Mouse (Mus musculus): ENCODE measurements around the gene Rft1. TPM values are rescaled to one million over a fixed set of nuclear protein-coding genes. Genes with fewer than 3 reads are reported as not detected.

Gene Rft1
- 10 to 100 TPM; 12.8 to 20.0 TPM for polyA plus RNA-seq (2017; shearing (Covaris generic))

DNA sequence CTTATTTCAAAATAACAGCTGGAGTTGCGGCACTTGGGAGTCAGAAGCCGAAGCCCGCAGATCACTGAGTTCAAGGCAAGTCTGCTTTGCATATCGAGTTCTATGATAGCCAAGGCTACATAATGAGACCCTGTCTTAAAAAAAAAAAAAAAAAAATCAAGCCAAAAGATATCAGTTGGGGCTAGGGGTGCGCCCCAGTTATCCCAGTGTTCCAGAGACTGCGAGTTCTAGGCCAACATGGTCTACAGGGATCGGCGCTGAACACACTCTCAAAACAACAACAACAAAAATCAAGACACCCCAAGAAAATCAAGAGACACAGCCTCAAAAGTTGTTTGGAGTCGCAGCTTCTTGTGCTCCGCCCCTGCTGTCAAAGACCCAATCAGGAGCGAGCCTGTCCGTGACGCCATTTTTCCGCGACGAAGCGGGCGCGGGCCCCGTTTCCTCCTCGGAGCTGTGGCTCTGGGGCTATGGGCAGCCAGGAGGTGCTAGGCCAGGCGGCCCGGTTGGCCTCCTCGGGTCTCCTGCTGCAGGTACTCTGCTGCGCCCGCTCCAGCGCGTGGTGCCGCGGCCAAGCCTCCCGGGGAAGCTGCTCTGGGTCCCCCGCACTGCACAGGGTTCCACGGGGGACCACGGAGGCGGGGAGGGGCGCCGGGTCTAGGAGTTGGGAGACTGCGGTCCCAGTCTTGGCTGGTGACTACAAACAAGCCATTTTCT, at the start of gene Rft1:
Gene Rft1 (plus strand): TSS at position 418 of the 717 bp plus-strand sequence.
- ATAC-seq: peak; percentile 99

DNA sequence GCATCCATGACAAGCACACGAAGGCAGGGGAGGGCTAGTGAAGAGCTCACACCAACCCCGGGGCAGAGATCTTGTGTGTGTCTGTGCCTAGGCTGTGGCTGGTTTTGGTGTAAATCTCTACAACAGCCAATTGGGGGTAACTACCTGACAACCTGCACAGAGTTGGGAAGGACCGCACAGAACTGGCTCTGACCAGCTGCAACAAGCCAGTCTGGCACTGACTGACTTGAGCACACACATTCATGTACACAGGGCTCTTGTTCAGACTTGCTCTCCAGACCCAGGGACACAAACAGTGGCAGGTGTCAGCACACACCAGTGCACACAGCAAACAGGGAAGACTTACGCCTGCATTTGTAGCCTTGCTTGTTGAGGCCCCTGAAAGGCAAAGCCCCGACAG, 47.3 kb upstream of the Rft1 start:
- ATAC-seq: no peak

DNA sequence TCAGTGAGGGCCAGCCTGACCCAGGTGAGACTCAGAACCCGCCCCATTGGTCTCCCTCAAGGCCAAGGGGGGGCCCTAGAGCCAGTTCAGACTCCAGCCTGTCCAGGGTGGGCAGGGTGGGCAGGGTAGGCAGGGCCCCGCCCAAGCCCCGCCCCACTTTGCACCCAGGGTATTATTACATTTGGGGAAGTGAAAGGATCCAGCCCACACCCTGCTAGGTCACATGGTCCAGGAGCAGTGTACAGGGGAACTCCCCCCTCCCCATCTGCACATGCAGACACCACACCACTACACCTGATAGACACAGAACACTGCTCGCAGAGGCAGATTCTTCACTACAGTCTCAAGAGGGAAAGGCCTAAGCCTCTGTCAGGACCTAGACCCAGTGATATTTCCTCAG, 46.5 kb upstream of the Rft1 start:
- ATAC-seq: no peak

DNA sequence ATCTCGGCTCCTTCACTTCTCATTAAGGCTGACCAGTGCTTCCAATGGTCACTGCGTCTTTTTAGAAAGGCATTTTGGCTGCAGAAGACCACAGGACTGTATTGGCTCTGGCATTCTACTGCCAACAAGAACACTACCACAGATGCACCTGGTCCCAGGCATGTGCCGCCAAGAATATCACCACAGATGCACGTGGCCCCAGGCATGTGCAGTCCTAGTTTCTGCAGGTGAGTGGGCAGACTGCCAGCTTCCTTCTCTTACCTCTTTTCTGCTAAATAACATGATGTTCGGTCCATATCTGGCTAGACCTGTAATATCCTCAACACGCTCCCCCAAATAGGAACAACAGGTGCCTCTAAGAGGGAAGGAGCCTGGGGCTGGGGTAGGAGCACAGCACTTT, 46.0 kb upstream of the Rft1 start:
- no peak for ATAC-seq

DNA sequence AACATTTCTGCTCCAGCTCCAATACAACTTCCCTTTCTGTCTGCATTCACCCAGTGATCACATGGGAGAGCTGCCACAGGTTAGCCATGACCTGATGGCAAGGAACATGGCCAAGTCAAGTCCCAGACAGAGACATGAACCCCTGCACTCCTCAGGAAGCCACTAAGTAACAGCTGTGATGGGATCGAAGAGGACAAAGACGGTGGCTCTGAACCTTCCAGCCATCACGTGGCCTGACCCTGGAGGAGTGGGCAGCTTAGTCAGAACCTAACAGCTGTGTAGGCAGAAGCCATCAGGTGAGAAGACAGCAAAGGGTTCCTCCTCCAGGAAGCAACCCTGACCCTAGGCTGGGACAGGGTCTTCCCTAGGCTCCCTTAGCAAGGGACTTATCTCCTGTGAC, 44.7 kb upstream of the Rft1 start:
- ATAC-seq: no peak

DNA sequence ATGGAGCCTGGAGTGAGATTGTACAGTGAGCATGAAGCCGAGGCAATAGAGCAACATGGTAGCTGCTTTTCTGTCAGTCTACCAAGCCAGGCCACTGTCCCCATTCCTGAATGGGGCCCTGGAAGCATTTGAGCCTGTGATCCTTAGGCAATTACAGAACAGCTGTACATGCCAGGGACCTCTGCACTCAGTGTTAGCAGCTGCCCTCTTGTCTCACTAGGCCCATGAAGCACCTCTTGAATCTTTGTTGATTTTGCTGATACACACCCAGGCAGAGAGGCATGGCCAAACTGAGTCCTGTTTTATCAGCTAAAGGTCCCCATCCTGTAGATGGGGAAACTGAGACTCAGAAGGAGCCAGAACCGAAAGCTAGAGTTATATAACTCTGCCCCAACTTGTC, 43.9 kb upstream of the Rft1 start:
- no peak for ATAC-seq

DNA sequence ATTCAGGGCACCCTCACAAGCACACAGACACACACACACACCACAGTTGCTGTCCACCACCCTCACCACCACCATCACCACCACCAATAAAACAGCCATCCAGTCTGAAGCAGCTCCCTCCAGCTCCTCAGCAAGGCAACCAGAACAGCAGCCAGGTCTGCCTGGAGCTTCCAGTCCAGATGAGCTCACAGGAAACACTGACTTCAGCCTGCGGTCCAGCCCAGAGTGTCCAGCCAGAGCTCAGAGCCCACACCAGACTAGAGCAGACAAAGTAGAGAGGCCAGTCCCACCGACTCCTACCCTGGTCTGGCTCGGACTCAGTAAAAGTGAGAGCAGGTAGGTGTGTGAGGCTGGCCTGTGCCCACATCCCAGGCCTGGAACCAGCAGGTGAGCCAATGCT, 43.2 kb upstream of the Rft1 start:
- no peak for ATAC-seq

DNA sequence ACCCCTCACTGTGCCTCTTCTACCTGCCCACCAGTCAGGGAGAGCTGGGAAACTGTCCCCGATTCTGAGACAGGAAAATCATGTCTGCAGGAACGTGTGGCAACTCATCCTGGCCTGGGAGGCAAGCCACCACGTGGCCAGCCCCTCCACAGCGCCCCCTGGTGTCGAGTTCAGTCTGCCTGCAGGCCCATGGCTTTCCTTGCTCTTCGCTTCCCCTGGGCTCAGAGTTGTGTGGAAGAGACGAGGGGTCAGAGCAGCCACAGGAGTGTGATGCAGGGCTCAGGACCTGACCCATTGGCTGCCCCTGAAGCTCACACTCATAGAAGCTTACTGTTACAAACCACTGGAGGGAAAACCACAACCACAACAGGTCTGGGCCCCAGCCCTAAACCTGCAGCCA, 41.6 kb upstream of the Rft1 start:
- peak; percentile 74 for ATAC-seq

DNA sequence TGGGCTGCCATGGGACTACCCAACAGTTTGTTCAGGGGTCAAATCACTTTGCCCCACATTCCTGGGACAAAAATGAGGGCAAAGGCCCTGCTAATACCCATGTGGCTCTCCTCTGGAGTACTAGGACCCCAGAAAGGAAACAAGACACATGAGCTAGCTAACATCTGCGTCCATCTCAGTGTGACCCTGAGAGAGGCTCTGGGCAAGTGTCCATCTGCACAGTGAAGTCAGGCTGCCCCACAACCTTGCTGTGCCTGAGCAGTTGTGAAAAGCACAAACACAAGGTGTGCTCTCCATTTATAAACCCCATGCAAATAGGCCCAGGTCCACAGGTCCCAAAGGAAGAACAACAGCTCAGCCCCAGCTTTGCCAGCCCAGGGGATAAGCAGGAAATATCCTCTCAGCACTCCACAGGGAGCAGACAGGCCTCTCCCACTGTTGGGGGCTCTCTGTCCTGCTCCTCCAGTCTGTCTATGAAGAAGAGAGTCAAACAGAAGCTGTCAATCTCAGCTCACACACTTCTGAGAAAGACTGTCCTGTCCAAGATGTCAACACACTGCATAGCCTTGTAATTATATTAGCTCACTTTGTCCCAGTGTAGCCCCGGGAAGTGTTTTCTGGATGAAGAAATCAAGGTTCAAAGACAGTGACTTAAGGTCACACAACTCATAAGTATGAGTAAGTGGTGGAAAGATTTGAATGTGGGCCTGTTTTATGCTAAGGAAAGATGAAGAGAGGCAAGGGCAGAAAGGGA, 41.0 kb upstream of the Rft1 start:
- no peak for ATAC-seq

DNA sequence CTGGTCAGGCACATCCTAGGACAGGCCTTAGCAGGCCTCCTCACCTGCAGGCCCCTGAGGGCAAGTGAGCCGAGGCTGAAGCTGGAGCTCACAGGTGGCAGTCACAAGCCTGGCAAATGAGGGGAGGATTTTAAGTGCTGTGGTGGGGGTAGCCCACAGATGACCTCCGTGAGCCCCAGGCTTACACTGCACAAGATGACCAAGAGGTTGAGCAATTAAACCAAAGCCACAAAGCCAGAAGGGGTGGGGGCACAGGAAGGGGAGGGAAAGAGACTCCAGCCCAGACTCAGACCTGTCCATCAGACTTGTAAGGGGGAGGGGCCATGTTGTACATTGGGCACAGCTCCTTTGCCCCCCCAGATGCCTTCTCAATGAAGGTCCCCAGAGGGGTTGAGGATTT, 37.4 kb upstream of the Rft1 start:
- ATAC-seq: no peak

DNA sequence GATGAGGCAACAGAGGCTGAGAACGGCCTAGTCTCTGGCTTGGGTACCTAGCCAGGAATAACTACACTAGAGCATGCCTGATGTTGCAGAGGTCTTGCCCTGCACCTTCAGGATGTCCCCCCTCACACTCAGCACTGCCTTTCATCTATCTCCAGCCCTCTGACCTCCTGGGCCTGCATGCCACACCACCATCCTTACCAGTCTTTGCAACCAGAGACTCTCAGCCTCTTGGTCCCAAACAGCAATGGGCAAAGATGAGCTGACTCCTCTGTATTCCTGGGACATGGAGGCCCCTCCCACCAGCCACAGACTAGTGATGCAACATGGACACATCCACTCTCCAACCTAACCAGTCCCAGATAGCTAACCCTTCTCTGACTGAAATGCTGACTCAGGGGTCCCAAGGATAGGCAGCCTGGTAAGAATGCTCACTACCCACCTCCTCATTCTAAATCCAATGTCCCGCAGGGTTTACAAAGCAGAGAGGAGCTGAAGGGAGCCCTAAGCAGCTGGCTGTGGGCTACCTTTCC, 35.3 kb upstream of the Rft1 start:
- no peak for ATAC-seq

DNA sequence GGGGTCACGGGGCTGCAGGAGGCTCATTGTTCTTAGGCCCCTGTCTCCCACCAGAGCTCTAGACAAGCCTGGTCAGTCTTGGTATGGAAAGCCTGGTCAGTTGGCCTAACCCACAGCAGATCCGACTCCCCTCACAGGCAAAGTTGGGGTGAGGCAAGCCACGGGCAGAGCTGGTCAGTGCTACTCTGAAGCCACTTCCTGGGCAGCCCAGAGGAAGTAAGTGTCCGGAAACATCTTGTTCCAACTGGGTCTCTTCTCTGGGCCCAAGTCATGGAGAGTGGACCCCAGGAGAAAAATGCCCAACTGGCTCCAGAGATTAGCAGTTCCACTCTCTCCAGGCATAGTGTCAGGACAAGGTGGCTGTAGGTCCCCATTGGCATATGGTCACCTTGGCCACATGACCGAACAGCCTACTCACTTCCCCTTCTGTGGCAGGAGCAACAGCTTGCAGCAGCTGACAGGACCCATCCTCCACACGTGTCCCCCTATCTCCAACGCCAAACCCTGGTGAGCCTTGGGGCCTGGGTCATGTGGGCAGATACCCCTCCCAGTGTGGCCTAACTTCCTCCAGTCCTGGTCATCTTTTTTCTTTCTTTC, 34.1 kb upstream of the Rft1 start:
- no peak for ATAC-seq

DNA sequence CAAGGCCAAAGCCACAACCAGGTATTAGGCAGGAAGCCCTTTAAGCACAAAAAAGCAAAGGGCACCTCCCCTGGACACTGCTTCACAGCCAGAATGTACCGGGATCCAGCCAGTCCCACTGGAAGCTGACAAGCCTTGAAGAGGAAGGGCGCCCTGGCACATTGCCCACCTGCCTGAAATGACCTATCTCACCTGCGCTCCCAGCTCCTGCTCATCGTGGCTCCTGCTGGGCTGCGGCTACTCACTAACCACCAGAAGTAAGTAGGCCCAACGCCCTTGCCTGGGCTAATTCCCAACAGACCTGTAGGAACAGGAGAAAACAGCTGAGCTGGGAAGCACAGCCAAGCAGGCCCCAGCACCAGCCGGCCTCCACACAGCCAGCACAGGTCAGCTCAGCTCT, 32.0 kb upstream of the Rft1 start:
- ATAC-seq: no peak

DNA sequence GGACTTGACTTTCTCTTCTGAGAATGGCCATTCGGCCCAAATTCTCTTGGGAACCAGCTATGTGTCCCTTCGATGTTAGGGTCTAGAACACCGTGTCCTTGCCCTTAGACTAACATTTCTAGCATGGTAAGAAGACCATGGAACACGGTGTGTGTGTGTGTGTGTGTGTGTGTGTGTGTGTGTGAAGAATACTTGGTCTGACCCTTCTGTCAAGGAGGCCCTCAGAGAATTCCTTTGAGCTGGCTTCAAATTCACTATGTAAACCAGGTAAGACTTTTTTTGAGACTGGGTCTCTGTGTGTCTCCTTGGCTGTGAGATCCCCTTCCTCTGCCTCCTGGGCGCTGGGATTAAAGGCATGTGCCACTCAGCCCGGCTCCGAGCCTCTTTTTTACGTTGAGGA, 31.6 kb upstream of the Rft1 start:
- ATAC-seq: no peak

DNA sequence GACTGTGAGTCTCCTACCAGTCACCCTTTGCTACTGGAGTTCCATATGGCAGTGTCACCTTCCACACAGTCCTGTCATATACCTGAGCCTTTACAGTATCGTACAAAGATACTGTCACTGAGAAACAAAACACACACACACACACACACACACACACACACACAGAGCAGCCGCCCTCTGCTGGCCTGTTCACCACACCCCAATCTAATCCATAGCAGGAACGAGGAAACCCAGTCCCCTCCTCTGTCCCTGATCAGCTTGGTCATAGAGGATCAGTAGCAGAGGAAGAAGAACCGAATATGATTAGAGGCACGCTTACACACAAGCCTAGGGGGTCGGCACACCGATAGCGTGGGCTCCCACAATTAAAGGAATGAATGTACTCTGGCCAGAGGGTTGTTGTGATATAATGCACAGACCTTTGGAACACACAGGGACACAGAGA, 29.9 kb upstream of the Rft1 start:
- no peak for ATAC-seq

DNA sequence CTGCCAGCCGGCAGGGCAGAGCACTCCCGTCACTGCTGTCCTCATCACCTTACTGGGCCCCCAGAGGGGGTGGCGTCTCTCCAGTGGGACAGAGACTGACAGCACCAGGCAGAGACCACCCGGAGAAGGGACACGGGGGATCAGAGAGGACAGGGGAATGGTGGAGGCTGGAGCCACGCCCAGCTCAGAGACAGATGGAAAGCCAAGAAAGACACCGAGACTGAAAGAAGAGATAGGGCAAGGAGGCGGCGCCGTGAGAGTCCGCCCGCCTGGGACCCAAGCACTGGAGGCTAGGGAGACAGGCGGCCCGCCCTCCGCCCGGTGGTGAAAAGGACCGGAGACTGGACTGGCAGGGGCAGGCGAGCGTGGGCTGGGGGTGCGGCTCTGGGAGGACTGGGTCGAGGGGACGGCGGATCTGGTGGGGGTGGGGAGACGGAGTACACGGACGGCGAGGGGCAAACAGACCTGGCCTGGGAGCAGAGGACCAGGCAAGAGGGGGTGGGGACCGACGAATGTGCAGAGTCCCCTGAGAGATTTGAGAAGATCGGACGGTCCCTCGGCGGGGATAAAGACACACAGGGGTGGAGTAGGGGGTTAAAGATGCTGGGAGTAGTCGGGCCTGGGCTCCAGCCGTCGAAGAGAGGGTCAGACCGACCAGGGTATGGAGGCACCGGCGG, 28.9 kb upstream of the Rft1 start:
- ATAC-seq: peak; percentile 21

DNA sequence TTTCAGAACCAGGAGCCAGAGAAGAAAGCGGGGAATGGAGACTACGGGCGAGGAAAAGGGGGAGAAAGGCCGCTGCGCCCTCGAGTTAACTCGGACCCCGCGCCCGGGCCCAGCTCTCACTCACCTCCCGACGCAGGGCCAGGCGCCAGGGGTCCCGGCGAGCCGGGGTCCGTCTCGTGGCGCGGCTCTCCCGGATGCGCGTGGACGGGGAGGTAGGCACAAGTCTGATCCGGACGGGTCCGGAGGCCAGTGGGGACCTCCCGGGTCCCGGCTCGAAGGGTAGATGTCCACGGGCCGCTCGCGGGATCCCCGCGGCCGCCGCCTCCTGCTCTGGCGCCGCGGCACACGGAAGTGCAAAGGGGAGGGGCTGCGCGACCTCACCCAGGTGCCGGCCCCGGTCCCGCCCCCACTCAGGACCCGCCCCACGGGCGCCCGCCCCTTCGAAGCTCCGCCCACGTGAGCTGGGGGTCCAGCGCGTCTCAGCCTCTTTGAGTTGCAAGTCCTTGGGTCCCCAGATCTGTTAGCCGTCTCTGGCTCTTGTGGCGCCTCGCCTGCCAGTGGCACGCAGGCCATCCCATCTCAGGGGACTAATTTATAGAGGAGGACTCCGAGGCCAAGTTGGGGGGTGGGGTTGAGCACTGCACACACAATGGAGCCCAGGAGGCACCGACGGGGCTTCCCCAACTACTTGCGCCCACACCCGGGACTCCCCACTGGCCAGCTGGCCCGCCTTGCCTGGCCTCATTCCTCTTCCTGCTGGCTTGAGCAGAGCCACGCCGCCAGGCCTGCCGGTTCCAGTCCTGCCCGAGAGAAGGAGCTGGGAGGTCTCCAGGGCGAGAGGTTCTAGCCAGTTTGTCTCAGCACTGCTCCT, 28.1 kb upstream of the Rft1 start, which contains the start of gene Prkcd:
Gene Prkcd (minus strand): TSS at position 355 of the 871 bp plus-strand sequence.
- peak; percentile 77 for ATAC-seq

DNA sequence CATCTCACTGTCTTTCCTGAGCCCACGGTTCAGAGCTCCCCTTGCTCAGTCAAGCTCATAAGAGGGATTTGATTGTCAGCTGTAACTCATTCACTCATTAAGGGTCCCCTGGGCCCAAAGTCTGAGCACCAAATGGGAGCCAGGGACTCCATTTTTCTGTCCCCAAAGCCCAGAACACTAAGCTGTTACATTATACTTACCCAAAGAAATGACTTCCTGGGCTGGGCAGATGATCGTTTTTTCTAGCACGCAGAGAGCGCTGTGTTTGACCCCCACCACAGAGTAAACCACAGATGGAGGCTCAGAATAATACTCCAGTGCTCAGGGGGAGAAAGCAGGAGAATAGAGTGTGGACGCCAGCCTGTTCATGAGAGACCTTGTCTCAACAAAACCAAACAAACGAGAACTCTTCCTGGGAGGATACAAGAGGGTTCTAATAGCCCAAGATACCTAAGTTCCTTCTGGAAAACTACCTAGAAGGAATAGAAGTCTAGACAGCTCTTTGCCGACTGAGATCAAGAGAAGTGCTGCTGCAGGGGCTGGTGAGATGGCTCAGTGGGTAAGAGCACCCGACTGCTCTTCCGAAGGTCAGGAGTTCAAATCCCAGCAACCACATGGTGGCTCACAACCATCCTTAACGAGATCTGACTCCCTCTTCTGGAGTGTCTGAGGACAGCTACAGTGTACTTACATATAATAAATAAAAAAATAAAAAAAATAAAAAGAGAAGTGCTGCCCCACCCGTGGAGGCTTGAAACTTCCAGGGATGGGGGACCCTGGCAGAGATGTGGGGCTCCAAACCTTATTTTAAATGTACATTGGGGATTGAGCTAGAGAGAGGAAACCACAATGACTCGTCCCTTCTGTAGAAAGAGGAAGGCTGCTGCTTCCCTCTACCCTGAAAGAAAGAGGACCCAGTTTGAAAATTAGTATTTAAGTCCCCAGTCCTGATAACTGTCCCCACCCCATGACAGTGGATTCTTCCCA, 27.1 kb upstream of the Rft1 start:
- peak; percentile 6 for ATAC-seq

DNA sequence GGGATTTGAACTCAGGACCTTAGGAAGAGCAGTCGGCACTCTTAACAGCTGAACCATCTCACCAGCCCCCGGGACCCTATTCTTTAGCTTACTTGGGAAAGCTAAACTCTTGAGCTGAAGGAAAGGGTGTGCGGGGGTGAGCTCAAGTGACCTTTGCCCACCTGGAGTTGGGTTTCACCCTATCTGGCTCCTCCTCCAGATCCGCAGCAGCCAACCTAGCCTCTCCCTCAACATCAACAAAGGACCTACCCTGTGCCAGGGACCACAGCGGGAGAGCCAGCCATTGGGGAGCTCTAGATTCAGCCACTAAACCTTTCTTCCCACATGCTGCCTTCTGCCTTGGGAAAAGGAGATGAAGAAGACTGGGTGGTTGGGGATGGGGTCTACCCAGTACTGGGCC, 25.9 kb upstream of the Rft1 start:
- ATAC-seq: no peak

DNA sequence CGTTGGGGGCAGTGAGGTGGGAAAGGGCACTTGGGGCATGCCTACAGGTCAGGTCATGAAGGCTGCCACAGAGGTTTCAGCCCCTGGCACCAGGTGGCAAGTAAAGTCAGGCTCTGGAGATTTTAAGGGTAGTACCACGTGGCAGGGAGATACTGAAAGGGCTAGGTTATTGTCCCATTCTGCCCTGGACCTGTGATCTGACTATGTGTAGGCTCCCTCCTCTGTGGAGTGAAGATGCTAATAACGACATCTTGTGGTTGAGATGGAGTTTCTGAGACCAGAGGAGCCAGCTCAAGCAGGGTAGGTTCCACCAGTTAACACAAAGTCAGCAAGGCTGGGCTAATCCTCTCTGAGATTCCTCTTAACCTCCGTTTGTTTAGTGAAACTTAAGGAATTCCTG, 24.3 kb upstream of the Rft1 start:
- no peak for ATAC-seq

All from CD4-positive, CD25-positive, alpha-beta regulatory T cell, adult 4 months (primary cell).